Mouse (Mus musculus) heart, embryonic 16.5 days (tissue): ENCODE measurements at regions not wholly inside any gene's neighbourhood (a gene's known extent, or its start where the extent isn't known, plus 50 kb on each side); places are given as distances from the start of the nearest gene placed in this dataset.

Experiments
- ATAC-seq: fragments of 200-750 bp; cut with Nextera tagmentation; replicated peaks from 2 replicates; pipeline ENCODE4 v1.8.0; 2017; ENCODE audit warnings: moderate number of reproducible peaks; ENCODE audit not compliant: insufficient read depth, low FRiP score; ENCODE audit errors: extremely low read depth
- H3K27ac ChIP-seq: fragments of 300-500 bp; sonication (generic); 2 replicates; pipeline ENCODE4 v1.5.1; 2014; ENCODE audit warnings: mild to moderate bottlenecking, low read length, control low read depth, moderate library complexity
- H3K27me3 ChIP-seq: fragments of 300-500 bp; sonication (generic); 2 replicates; pipeline ENCODE4 v1.6.1; 2014; ENCODE audit warnings: low read length, mixed read lengths; ENCODE audit not compliant: control insufficient read depth, insufficient read depth
- H3K36me3 ChIP-seq: fragments of 300-500 bp; sonication (generic); 2 replicates; pipeline ENCODE4 v1.6.1; 2014; ENCODE audit not compliant: control insufficient read depth, insufficient read depth
- H3K4me1 ChIP-seq: fragments of 300-500 bp; sonication (generic); 2 replicates; pipeline ENCODE4 v1.6.1; 2014; ENCODE audit warnings: low read length, mixed read lengths; ENCODE audit not compliant: control insufficient read depth, insufficient read depth
- H3K4me2 ChIP-seq: fragments of 300-500 bp; sonication (generic); 2 replicates; pipeline ENCODE4 v1.6.1; 2014; ENCODE audit warnings: low read depth, mild to moderate bottlenecking, control low read depth, low read length
- H3K4me3 ChIP-seq: fragments of 300-500 bp; sonication (generic); 2 replicates; pipeline ENCODE4 v1.5.1; 2014; ENCODE audit warnings: mild to moderate bottlenecking, control low read depth, low read length
- H3K9ac ChIP-seq: fragments of 300-500 bp; sonication (generic); 2 replicates; pipeline ENCODE4 v1.6.1; 2014; ENCODE audit warnings: low read length, control low read depth
- H3K9me3 ChIP-seq: fragments of 300-500 bp; sonication (generic); replicated peaks from 2 replicates; pipeline ENCODE4 v1.6.1; 2016; ENCODE audit warnings: low read length; ENCODE audit not compliant: control insufficient read depth
- WGBS: fragments of 180-500 bp; shearing (Covaris S2); extraction: QIAGEN DNeasy Blood & Tissue Kit; methylation state at CpG from one replicate; pipeline ENCODE4 v1.1.7; 2014; 5-methylcytosine and 5-hydroxymethylcytosine counted together

DNA sequence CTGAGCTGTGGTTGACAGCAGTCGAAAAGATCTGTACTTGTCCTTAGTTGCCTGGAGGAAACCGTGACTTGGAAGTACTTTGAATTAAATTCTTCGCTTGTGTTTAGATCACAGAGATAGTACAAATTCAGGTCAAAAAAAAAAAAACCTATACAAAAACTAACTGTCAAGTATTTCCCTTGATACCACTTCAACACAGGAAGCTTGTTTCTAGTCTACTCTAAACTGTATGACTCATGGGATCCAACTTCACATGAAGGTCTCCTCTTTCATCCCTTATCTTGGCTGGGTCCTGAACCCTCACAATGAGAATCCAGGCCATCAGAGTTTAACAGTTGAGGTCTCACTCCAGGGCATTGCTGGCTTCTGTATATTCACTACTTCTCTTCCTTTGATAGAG, 54.8 kb downstream of the Tmem30b start:
- Histone ChIP-seq H3K9ac (no peak overlapping the region), H3K9me3 (0 out of 2 replicates have a peak, but pooled peaks cover 6% of the 10 kb centered on the region), H3K36me3 (no peaks in the 10 kb centered on the region), H3K27me3 (no peaks in the 10 kb centered on the region), H3K4me2 (no peak overlapping the region), H3K4me1 (no peaks in the 10 kb centered on the region), H3K27ac (no peak overlapping the region), H3K4me3 (no peak overlapping the region)
- no peak for ATAC-seq
- WGBS = 60% methylated on average over 3 of the region's 3 CpGs

- WGBS = 71% methylated on average over 2 of the region's 2 CpGs
Observed at GRCm38 (mm10) chr12:73482858-73483257, 63.3 kb downstream of the Tmem30b start.

DNA sequence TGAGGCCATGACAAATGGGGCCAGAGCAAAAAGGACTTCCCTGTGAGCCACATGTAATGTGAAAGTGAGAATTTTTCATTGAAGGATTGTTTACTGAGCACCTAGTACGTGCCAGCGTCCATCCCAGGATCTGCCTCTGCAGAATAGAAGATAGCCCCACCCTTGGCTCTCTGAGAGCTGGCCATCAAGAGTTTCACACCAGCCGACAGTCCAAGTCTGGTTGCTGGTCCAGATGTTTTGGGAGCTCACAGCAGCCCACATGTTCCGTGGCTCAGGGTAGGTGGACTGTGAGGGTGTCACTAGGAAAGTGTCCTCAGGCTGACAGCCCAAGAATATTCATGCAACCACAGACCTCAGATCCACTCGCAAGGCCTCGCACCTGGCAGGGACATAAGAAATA, 63.9 kb downstream of the Tmem30b start:
- Histone ChIP-seq H3K27ac (no peak overlapping the region), H3K9ac (no peak overlapping the region), H3K4me2 (no peak overlapping the region), H3K9me3 (no peaks in the 10 kb centered on the region), H3K4me1 (no peaks in the 10 kb centered on the region), H3K4me3 (no peak overlapping the region), H3K27me3 (no peaks in the 10 kb centered on the region), H3K36me3 (no peaks in the 10 kb centered on the region)
- ATAC-seq = no peak
- 86% methylated on average over 6 of the region's 6 CpGs for WGBS

More at GRCm38 (mm10) chr12:73482858-73483257, 63.3 kb downstream of the Tmem30b start:
- no peaks in the 10 kb centered on the region for H3K9me3 ChIP-seq
- no peak overlapping the region for H3K9ac ChIP-seq
- H3K4me3 ChIP-seq = no peak overlapping the region
- no peak overlapping the region for H3K27ac ChIP-seq
- no peaks in the 10 kb centered on the region for H3K27me3 ChIP-seq
- no peaks in the 10 kb centered on the region for H3K36me3 ChIP-seq
- H3K4me2 ChIP-seq = no peak overlapping the region
- no peaks in the 10 kb centered on the region for H3K4me1 ChIP-seq
- no peak for ATAC-seq

DNA sequence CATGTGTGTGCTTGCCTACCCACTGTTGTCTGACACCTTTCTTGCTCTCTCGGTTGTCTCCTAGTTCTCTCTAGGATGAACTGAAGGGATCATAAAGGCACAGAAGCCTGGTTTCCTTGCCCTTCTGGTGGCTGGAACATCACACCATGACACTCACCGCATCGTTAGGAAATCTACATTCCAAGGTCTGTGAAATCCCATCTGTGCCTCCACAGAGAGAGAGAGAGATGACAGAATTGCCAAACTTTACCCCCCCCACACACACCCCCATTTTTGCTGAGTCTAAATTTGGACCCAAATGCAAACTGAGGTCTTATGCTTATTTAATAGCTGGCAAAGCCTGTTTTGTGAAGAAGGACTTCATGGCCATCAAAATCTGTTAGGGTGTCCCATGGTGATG, 64.5 kb downstream of the Tmem30b start:
- no peaks in the 10 kb centered on the region for H3K4me1 ChIP-seq
- no peak overlapping the region for H3K4me3 ChIP-seq
- H3K9me3 ChIP-seq = no peaks in the 10 kb centered on the region
- H3K27ac ChIP-seq = no peak overlapping the region
- H3K27me3 ChIP-seq = no peaks in the 10 kb centered on the region
- no peaks in the 10 kb centered on the region for H3K36me3 ChIP-seq
- WGBS = 72% methylated on average over 3 of the region's 3 CpGs
- H3K4me2 ChIP-seq = no peak overlapping the region
- no peak overlapping the region for H3K9ac ChIP-seq
- ATAC-seq = no peak

DNA sequence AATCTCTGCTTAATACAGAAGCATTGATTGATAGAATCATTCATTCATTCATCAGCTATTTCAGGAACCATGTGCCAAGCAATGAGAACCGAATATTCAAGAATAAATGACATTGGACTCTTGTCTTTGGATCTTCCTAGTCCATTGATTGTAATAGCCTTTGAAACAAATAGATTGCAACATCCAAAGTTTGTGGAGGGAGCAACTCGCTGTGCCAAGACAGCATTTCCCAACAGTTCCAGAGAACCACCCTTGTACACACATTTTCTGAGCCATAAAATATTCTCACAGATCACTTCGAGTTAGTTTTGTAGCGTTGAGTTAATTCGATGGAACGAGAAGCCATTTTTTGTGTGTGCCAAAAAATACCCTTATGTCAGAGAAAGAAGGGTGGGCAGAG, 65.0 kb downstream of the Tmem30b start:
- no peak for ATAC-seq
- Histone ChIP-seq H3K36me3 (no peaks in the 10 kb centered on the region), H3K27me3 (no peaks in the 10 kb centered on the region), H3K4me1 (no peaks in the 10 kb centered on the region; the same call in 1 of the 2 replicates), H3K9ac (no peak overlapping the region), H3K4me2 (no peak overlapping the region), H3K27ac (no peak overlapping the region), H3K4me3 (no peak overlapping the region), H3K9me3 (no peaks in the 10 kb centered on the region)
- WGBS = 84% methylated on average over 6 of the region's 6 CpGs

GRCm38 (mm10) chr12:73480610-73480971, 65.6 kb downstream of the Tmem30b start:
- ATAC-seq = no peak
- WGBS = 89% methylated on average over 6 of the region's 6 CpGs

DNA sequence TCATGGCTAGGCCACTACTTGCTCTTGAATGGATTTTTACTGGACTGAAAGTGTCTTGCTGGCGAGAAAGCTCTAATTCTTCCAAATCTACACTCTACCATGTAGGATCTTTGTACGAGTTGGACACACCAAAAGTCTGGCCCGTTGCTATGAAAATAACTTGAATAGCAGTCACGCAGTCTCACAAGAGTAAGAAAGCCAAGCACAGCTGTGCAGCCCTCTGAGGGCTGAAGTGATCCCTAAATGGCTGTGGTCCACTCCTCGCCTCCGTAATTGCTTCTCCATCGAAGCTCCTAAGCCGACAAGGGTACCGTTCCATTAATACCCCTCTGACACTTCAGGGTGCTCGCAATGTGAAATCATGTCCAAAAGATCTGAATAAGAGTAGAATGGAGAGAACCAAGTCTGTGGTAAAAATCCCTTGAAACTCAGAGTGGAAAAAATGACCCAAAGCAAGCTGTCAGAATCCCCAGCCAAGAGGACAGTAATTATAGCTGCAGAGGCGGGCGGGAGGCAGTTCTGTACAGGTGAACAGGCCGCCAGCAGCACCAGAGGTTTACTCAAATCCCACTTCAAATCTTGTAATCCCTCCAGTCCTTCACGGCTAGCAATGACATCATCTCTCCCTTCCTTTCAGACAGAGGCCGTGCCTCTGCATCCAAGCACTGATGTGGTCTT, 66.1 kb downstream of the Tmem30b start:
- Histone ChIP-seq H3K9me3 (no peaks in the 10 kb centered on the region), H3K27me3 (no peaks in the 10 kb centered on the region), H3K9ac (no peak overlapping the region), H3K36me3 (no peaks in the 10 kb centered on the region), H3K4me2 (no peak overlapping the region), H3K27ac (no peak overlapping the region), H3K4me1 (no peaks in the 10 kb centered on the region; the same call in 1 of the 2 replicates), H3K4me3 (no peak overlapping the region)
- ATAC-seq = no peak
- WGBS = 83% methylated on average over 15 of the region's 15 CpGs

More at GRCm38 (mm10) chr12:73480610-73480971, 65.6 kb downstream of the Tmem30b start:
- H3K9ac ChIP-seq = no peak overlapping the region
- no peaks in the 10 kb centered on the region for H3K9me3 ChIP-seq
- no peak overlapping the region for H3K4me2 ChIP-seq
- no peaks in the 10 kb centered on the region; the same call in 1 of the 2 replicates for H3K4me1 ChIP-seq
- no peaks in the 10 kb centered on the region for H3K36me3 ChIP-seq
- H3K4me3 ChIP-seq = no peak overlapping the region
- H3K27me3 ChIP-seq = no peaks in the 10 kb centered on the region
- no peak overlapping the region for H3K27ac ChIP-seq

- Histone ChIP-seq H3K4me2 (no peak overlapping the region), H3K4me1 (no peaks in the 10 kb centered on the region; the same call in 1 of the 2 replicates), H3K27me3 (no peaks in the 10 kb centered on the region), H3K4me3 (no peak overlapping the region), H3K9ac (no peak overlapping the region), H3K9me3 (no peaks in the 10 kb centered on the region), H3K27ac (no peak overlapping the region), H3K36me3 (no peaks in the 10 kb centered on the region)
- 88% methylated on average over 4 of the region's 4 CpGs for WGBS
- no peak for ATAC-seq
Observed at GRCm38 (mm10) chr12:73478641-73479040, 67.6 kb downstream of the Tmem30b start.

- ATAC-seq = no peak
- H3K4me1 ChIP-seq = no peaks in the 10 kb centered on the region; the same call in 1 of the 2 replicates
- no peaks in the 10 kb centered on the region for H3K36me3 ChIP-seq
- H3K27me3 ChIP-seq = no peaks in the 10 kb centered on the region
- 9% methylated on average over 7 of the region's 7 CpGs for WGBS
- H3K9ac ChIP-seq = no peak overlapping the region
- H3K4me3 ChIP-seq = no peak overlapping the region
- no peaks in the 10 kb centered on the region for H3K9me3 ChIP-seq
- no peak overlapping the region; the same call in 1 of the 2 replicates for H3K4me2 ChIP-seq
- H3K27ac ChIP-seq = no peak overlapping the region
Observed at GRCm38 (mm10) chr12:73476421-73476858, 69.8 kb downstream of the Tmem30b start.
